ENCODE assay signal across 10 mouse cellular contexts in genomic region chr9:21163086-21164050, GRCm38 (mm10). TPM values are rescaled to one million over a fixed set of nuclear protein-coding genes. Genes with fewer than 3 reads are reported as not detected.
DNase-seq lines count a peak whose midpoint lies in the region; ATAC-seq and TF ChIP-seq lines count a peak whose summit lies in the region.
"Had no signal": no experiment of that assay in that cellular context is flagged by ENCODE, and none has a peak within 500 bp of the region (broad histone marks: within the 10 kb centered on the region; RNA-seq: fewer than 3 reads in every experiment).

No protein-coding gene starts in this region.

- no peak for DNase-seq in CH12.LX (ENCODE audit: extremely low read depth)
- DNase-seq in frontal cortex, postnatal 10 days (ENCODE audit: low spot score in 2 of 2): no peak
- DNase-seq in adrenal gland, postnatal 25 days: no peak
- DNase-seq: heart, postnatal 36 days had no signal

- 39% methylated on average over 11 of the region's 11 CpGs for WGBS in hindbrain, embryonic 15.5 days
- WGBS in hindbrain, embryonic 12.5 days: 35% methylated on average over 11 of the region's 11 CpGs
- WGBS in liver, embryonic 12.5 days (ENCODE audit: insufficient replicate concordance): 36% methylated on average over 11 of the region's 11 CpGs

- H3K4me3 ChIP-seq in hindbrain, embryonic 15.5 days: no peak overlapping the region
- H3K4me3 ChIP-seq in hindbrain, embryonic 12.5 days: no peak overlapping the region
- H3K4me3 ChIP-seq in CH12.LX (replicated peaks in 1 of 3; ENCODE audit: low read depth in 2 of 3, low read length in 2 of 3, poor library complexity in 1 of 3): no peak overlapping the region
- peak overlapping the region; percentile 83 for H3K4me3 ChIP-seq in bone marrow macrophage, adult 2 months (ENCODE audit: insufficient read depth, low read length)
- no peak overlapping the region for H3K4me3 ChIP-seq in liver, embryonic 12.5 days

- in situ Hi-C loops in CH12.LX (cut with MboI; ENCODE audit: low pct_ligation_motif_present, low pct_unique_long_range_greater_than_20kb, low sequenced_read_pairs): no loop called here

- no peaks in the 10 kb centered on the region for H3K79me2 ChIP-seq in CH12.LX (replicated peaks; ENCODE audit: control insufficient read depth, extremely low read depth, insufficient read depth, poor library complexity, severe bottlenecking)

- ATAC-seq in hindbrain, embryonic 15.5 days (ENCODE audit: low FRiP score, low read depth): no peak
- no peak for ATAC-seq in hindbrain, embryonic 12.5 days (ENCODE audit: low FRiP score)
- ATAC-seq in liver, embryonic 12.5 days: no peak
- ATAC-seq in inflammation-experienced regulatory T-cells, adult 6 months: no peak

- peaks cover 36% of the 10 kb centered on the region for H3K4me1 ChIP-seq in hindbrain, embryonic 15.5 days (replicated peaks)
- peaks cover 26% of the 10 kb centered on the region for H3K4me1 ChIP-seq in hindbrain, embryonic 12.5 days
- peaks cover 18 to 44% of the 10 kb centered on the region in 2 experiments for H3K4me1 ChIP-seq in CH12.LX (ENCODE audit: control insufficient read depth in 1 of 2, insufficient read depth in 2 of 2)
- H3K4me1 ChIP-seq in bone marrow macrophage, adult 2 months (ENCODE audit: control insufficient read depth, insufficient read depth, low read length): peaks cover 19% of the 10 kb centered on the region
- H3K4me1 ChIP-seq in liver, embryonic 12.5 days: peaks cover 64% of the 10 kb centered on the region

- no peak for TF ChIP-seq CTCF in CH12.LX (conservative IDR thresholded peaks at IDR 0.05 in 1 of 2, IDR thresholded peaks at IDR 0.05 in 1 of 2; ENCODE audit: low read depth in 2 of 2, low read length in 2 of 2)
- no peak for TF ChIP-seq CTCF in bone marrow macrophage, adult 2 months (IDR thresholded peaks at IDR 0.05; ENCODE audit: low read depth, low read length)

- peaks cover 52% of the 10 kb centered on the region for H3K27me3 ChIP-seq in hindbrain, embryonic 15.5 days
- peaks cover 67% of the 10 kb centered on the region for H3K27me3 ChIP-seq in hindbrain, embryonic 12.5 days
- no peaks in the 10 kb centered on the region for H3K27me3 ChIP-seq in CH12.LX (replicated peaks)
- peaks cover 61% of the 10 kb centered on the region for H3K27me3 ChIP-seq in liver, embryonic 12.5 days (replicated peaks)

- no peaks in the 10 kb centered on the region for H3K36me3 ChIP-seq in hindbrain, embryonic 15.5 days
- no peaks in the 10 kb centered on the region for H3K36me3 ChIP-seq in hindbrain, embryonic 12.5 days
- peaks cover 0 to 21% of the 10 kb centered on the region in 2 experiments for H3K36me3 ChIP-seq in CH12.LX (replicated peaks in 1 of 2; ENCODE audit: control insufficient read depth in 1 of 2, insufficient read depth in 1 of 2, low read length in 1 of 2)
- H3K36me3 ChIP-seq in liver, embryonic 12.5 days: no peaks in the 10 kb centered on the region

- TF ChIP-seq RAD21 in CH12.LX (IDR thresholded peaks at IDR 0.05; ENCODE audit: low read depth, low read length): no peak

- no peak overlapping the region for H3K27ac ChIP-seq in hindbrain, embryonic 15.5 days (replicated peaks)
- H3K27ac ChIP-seq in hindbrain, embryonic 12.5 days: no peak overlapping the region
- H3K27ac ChIP-seq in CH12.LX (ENCODE audit: insufficient read depth, low read depth): no peak overlapping the region
- H3K27ac ChIP-seq in bone marrow macrophage, adult 2 months (ENCODE audit: insufficient read depth, low read depth, low read length): no peak overlapping the region
- no peak overlapping the region for H3K27ac ChIP-seq in liver, embryonic 12.5 days
- H3K27ac ChIP-seq: liver, embryonic 14.5 days had no signal

- H3K9ac ChIP-seq in hindbrain, embryonic 15.5 days: no peak overlapping the region
- no peak overlapping the region for H3K9ac ChIP-seq in hindbrain, embryonic 12.5 days
- no peak overlapping the region for H3K9ac ChIP-seq in CH12.LX (ENCODE audit: insufficient read depth, low read depth)
- no peak overlapping the region for H3K9ac ChIP-seq in liver, embryonic 12.5 days
- H3K9ac ChIP-seq: liver, embryonic 14.5 days had no signal

- TF ChIP-seq EP300 in CH12.LX (IDR thresholded peaks at IDR 0.05; ENCODE audit: low read length): no peak

- no peak for TF ChIP-seq POLR2A in CH12.LX (IDR thresholded peaks at IDR 0.05; ENCODE audit: low read depth, low read length)
- TF ChIP-seq POLR2A in bone marrow macrophage, adult 2 months (IDR thresholded peaks at IDR 0.05; ENCODE audit: borderline replicate concordance, low read depth, low read length): no peak

- dilution Hi-C loops in CH12.LX (cut with MboI; ENCODE audit: extremely low pct_ligation_motif_present, extremely low pct_unique_long_range_greater_than_20kb, low sequenced_read_pairs): no loop called here

- H3K4me2 ChIP-seq in hindbrain, embryonic 15.5 days: peak overlapping the region; percentile 59
- H3K4me2 ChIP-seq in hindbrain, embryonic 12.5 days (replicated peaks): no peak overlapping the region
- no peak overlapping the region for H3K4me2 ChIP-seq in CH12.LX (ENCODE audit: insufficient read depth, low read depth, poor library complexity, severe bottlenecking)
- peak overlapping the region; percentile 84 for H3K4me2 ChIP-seq in liver, embryonic 12.5 days

- no peaks in the 10 kb centered on the region for H3K9me3 ChIP-seq in hindbrain, embryonic 15.5 days
- H3K9me3 ChIP-seq in hindbrain, embryonic 12.5 days (replicated peaks): no peaks in the 10 kb centered on the region
- H3K9me3 ChIP-seq in CH12.LX (replicated peaks; ENCODE audit: low read length): peaks cover 15% of the 10 kb centered on the region
- no peaks in the 10 kb centered on the region for H3K9me3 ChIP-seq in liver, embryonic 12.5 days (replicated peaks)

TF ChIP-seq in CH12.LX, 34 proteins besides CTCF, POLR2A, EP300 and RAD21:
- no peak for TF ChIP-seq GABPA (IDR thresholded peaks at IDR 0.05; ENCODE audit: insufficient replicate concordance, low read depth, low read length)
- 0 out of 2 replicates have a peak, but pooled peaks have one; percentile 4 for TF ChIP-seq BHLHE40 (IDR thresholded peaks at IDR 0.05; ENCODE audit: low read depth, low read length)
- no peak for TF ChIP-seq TCF12 (IDR thresholded peaks at IDR 0.05; ENCODE audit: low read depth, low read length)

RNA-seq across cellular contexts. Expression of gene Pde4a, which starts 2.1 kb away (rescaled TPM):
- 36.5 and 41.0 TPM in 2 replicates for polyA plus RNA-seq in hindbrain, embryonic 15.5 days (2015; fragmentation: Nextera tagmentation; extraction: Ambion mirVana)
- 11.4 and 11.7 TPM in 2 replicates for polyA plus RNA-seq in hindbrain, embryonic 12.5 days (2016; fragmentation: Nextera tagmentation; extraction: Ambion mirVana)
- total RNA-seq in CH12.LX (2012; rRNA removed): 4.1 and 4.8 TPM in 2 replicates
- 1.2 and 1.7 TPM in 2 replicates for total RNA-seq in CH12.LX (2014; rRNA removed)
- 7.2 and 7.6 TPM in 2 replicates for polyA plus RNA-seq in CH12.LX (2012; ENCODE audit: insufficient read length, low read depth)
- polyA plus RNA-seq in bone marrow macrophage, adult 2 months (2012; ENCODE audit: insufficient read depth, insufficient read length, missing spikeins): 13.2 and 14.2 TPM in 2 replicates
- polyA plus RNA-seq in liver, embryonic 12.5 days (2016; fragmentation: Nextera tagmentation; extraction: Ambion mirVana): 2.6 and 2.9 TPM in 2 replicates
- total RNA-seq in adrenal gland, postnatal 25 days (2021): 12.9 and 13.1 TPM in 2 replicates
- polyA plus RNA-seq in inflammation-experienced regulatory T-cells, adult 6 months (2017; shearing (Covaris generic)): 1 to 10 TPM in 1 of 3 experiments, under 1 TPM in 2; 0.54 to 1.3 (median 0.82) TPM

RNA-seq across cellular contexts. Expression of gene Cdc37, which starts 13.6 kb away (rescaled TPM):
- 211 TPM in 2 replicates for polyA plus RNA-seq in hindbrain, embryonic 15.5 days (2015; fragmentation: Nextera tagmentation; extraction: Ambion mirVana)
- 271 and 274 TPM in 2 replicates for polyA plus RNA-seq in hindbrain, embryonic 12.5 days (2016; fragmentation: Nextera tagmentation; extraction: Ambion mirVana)
- total RNA-seq in CH12.LX (2012; rRNA removed): 227 and 230 TPM in 2 replicates
- 84.1 and 87.2 TPM in 2 replicates for total RNA-seq in CH12.LX (2014; rRNA removed)
- 447 and 532 TPM in 2 replicates for polyA plus RNA-seq in CH12.LX (2012; ENCODE audit: insufficient read length, low read depth)
- polyA plus RNA-seq in bone marrow macrophage, adult 2 months (2012; ENCODE audit: insufficient read depth, insufficient read length, missing spikeins): 104 and 110 TPM in 2 replicates
- polyA plus RNA-seq in liver, embryonic 12.5 days (2016; fragmentation: Nextera tagmentation; extraction: Ambion mirVana): 221 and 228 TPM in 2 replicates
- 190 and 202 TPM in 2 replicates for total RNA-seq in adrenal gland, postnatal 25 days (2021)
- 10 to 100 TPM; 84.2 to 97.0 (median 95.3) TPM for polyA plus RNA-seq in inflammation-experienced regulatory T-cells, adult 6 months (2017; shearing (Covaris generic))

RNA-seq across cellular contexts. Expression of gene Tyk2, which starts 32.3 kb away (rescaled TPM):
- 11.3 and 11.7 TPM in 2 replicates for polyA plus RNA-seq in hindbrain, embryonic 15.5 days (2015; fragmentation: Nextera tagmentation; extraction: Ambion mirVana)
- 16.3 and 18.1 TPM in 2 replicates for polyA plus RNA-seq in hindbrain, embryonic 12.5 days (2016; fragmentation: Nextera tagmentation; extraction: Ambion mirVana)
- total RNA-seq in CH12.LX (2012; rRNA removed) (64.3 and 80.0 TPM in 2 replicates), CH12.LX (2014; rRNA removed) (39.0 and 40.6 TPM in 2 replicates)
- 45.1 and 49.6 TPM in 2 replicates for polyA plus RNA-seq in CH12.LX (2012; ENCODE audit: insufficient read length, low read depth)
- polyA plus RNA-seq in bone marrow macrophage, adult 2 months (2012; ENCODE audit: insufficient read depth, insufficient read length, missing spikeins): 46.3 and 47.1 TPM in 2 replicates
- 8.5 and 10.4 TPM in 2 replicates for polyA plus RNA-seq in liver, embryonic 12.5 days (2016; fragmentation: Nextera tagmentation; extraction: Ambion mirVana)
- 17.7 and 22.4 TPM in 2 replicates for total RNA-seq in adrenal gland, postnatal 25 days (2021)
- polyA plus RNA-seq in inflammation-experienced regulatory T-cells, adult 6 months (2017; shearing (Covaris generic)): 10 to 100 TPM; 36.3 to 61.7 (median 57.7) TPM

Comparison
In these comparisons a context has a peak if more than half of its experiments do, and no peak if none do; other contexts are left out.
1. H3K4me2 ChIP-seq: peak in hindbrain, embryonic 15.5 days (single experiment) and liver, embryonic 12.5 days (single experiment); none in hindbrain, embryonic 12.5 days (single experiment) and CH12.LX (single experiment).